ENCODE assay signal across 29 mouse cellular contexts in the genomic region with DNA sequence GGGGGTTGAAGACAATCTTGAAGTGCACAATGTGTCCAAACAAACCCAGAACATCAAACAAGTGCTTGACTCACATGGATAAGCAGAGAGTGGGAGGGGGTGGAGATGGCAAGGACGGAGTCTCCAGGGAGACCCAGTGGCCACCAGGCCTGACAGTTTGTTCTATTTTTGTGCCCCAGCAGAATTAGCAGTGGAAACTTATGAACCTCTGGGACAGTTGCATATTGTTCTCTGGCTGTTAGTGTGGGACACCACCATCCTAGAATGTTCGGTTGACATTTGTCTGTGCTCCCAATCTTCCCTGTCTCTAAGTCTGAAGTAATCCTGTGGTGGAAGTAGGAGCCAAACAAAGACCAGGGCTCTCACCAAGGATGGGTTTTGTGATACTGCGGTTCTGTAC.
DNase-seq lines count a peak whose midpoint lies in the region; ATAC-seq and TF ChIP-seq lines count a peak whose summit lies in the region.
"Had no signal": no experiment of that assay in that cellular context is flagged by ENCODE, and none has a peak within 500 bp of the region (broad histone marks: within the 10 kb centered on the region; RNA-seq: fewer than 3 reads in every experiment).

No protein-coding gene starts in this region.

- dilution Hi-C loops in CH12.LX (cut with MboI; ENCODE audit: extremely low pct_ligation_motif_present, extremely low pct_unique_long_range_greater_than_20kb, low sequenced_read_pairs): no loop called here

- H3K9me3 ChIP-seq in heart, embryonic 10.5 days: no peaks in the 10 kb centered on the region
- H3K9me3 ChIP-seq in heart, embryonic 11.5 days (replicated peaks; ENCODE audit: control insufficient read depth, low read length): no peaks in the 10 kb centered on the region
- H3K9me3 ChIP-seq in liver, embryonic 12.5 days (replicated peaks): no peaks in the 10 kb centered on the region
- no peaks in the 10 kb centered on the region for H3K9me3 ChIP-seq in liver, embryonic 11.5 days (ENCODE audit: control insufficient read depth, low read length)
- no peaks in the 10 kb centered on the region for H3K9me3 ChIP-seq in CH12.LX (replicated peaks; ENCODE audit: low read length)
- H3K9me3 ChIP-seq in liver, postnatal 0 days (ENCODE audit: low read length): no peaks in the 10 kb centered on the region
- H3K9me3 ChIP-seq: embryonic facial prominence, embryonic 10.5 days; embryonic facial prominence, embryonic 13.5 days; forebrain, embryonic 12.5 days; forebrain, embryonic 15.5 days; hindbrain, embryonic 10.5 days; hindbrain, embryonic 13.5 days; intestine, embryonic 15.5 days had no signal

- no peak for TF ChIP-seq POLR2A in CH12.LX (IDR thresholded peaks at IDR 0.05; ENCODE audit: low read depth, low read length)

- no peak for DNase-seq in heart, embryonic 10.5 days (ENCODE audit: low spot score)
- no peak for DNase-seq in liver, embryonic 11.5 days (ENCODE audit: low spot score)
- DNase-seq in CH12.LX (ENCODE audit: extremely low read depth): peak; percentile 49
- DNase-seq in liver, postnatal 0 days: peak; percentile 31
- no peak for DNase-seq in thymus, postnatal 25 days
- DNase-seq: adrenal gland, adult 8-10 months; adrenal gland, postnatal 25 days; cerebellum, adult 11-12 months; cerebellum, adult 8-10 months; cerebellum, postnatal 10 days; cerebellum, postnatal 36 days; embryo, embryonic 11 days; gastrocnemius, postnatal 10 days; gastrocnemius, postnatal 36 days; heart, postnatal 36 days; kidney, adult 11 months had no signal

- no peak for ATAC-seq in heart, embryonic 11.5 days (replicated peaks; ENCODE audit: insufficient number of reproducible peaks, low FRiP score, low TSS enrichment)
- no peak for ATAC-seq in liver, embryonic 12.5 days
- no peak for ATAC-seq in liver, embryonic 11.5 days (replicated peaks; ENCODE audit: low FRiP score)
- peak; percentile 54 for ATAC-seq in liver, postnatal 0 days
- ATAC-seq: activated CD4-positive, CD25-positive, alpha-beta regulatory T cell, adult 4 months; CD4-positive, CD25-positive, alpha-beta regulatory T cell, adult 4 months; forebrain, embryonic 15.5 days; hindbrain, embryonic 16.5 days; intestine, embryonic 15.5 days had no signal

- no peak for TF ChIP-seq RAD21 in CH12.LX (IDR thresholded peaks at IDR 0.05; ENCODE audit: low read depth, low read length)

- TF ChIP-seq CTCF in CH12.LX (conservative IDR thresholded peaks at IDR 0.05 in 1 of 2, IDR thresholded peaks at IDR 0.05 in 1 of 2; ENCODE audit: low read depth in 2 of 2, low read length in 2 of 2): no peak
- TF ChIP-seq CTCF in liver, postnatal 0 days (IDR thresholded peaks at IDR 0.05; ENCODE audit: low read depth): no peak

- H3K4me1 ChIP-seq in heart, embryonic 10.5 days: peaks cover 16% of the 10 kb centered on the region
- H3K4me1 ChIP-seq in heart, embryonic 11.5 days (ENCODE audit: control insufficient read depth, insufficient read depth, low read length): peaks cover 11% of the 10 kb centered on the region
- peaks cover 29% of the 10 kb centered on the region for H3K4me1 ChIP-seq in liver, embryonic 12.5 days
- peaks cover 5% of the 10 kb centered on the region; the same call in 1 of the 2 replicates for H3K4me1 ChIP-seq in liver, embryonic 11.5 days (replicated peaks; ENCODE audit: control insufficient read depth, insufficient read depth, low read length)
- peaks cover 11 to 29% of the 10 kb centered on the region in 2 experiments for H3K4me1 ChIP-seq in CH12.LX (ENCODE audit: control insufficient read depth in 1 of 2, insufficient read depth in 2 of 2)
- H3K4me1 ChIP-seq in liver, postnatal 0 days (ENCODE audit: insufficient read depth): peaks cover 5% of the 10 kb centered on the region; the same call in 1 of the 2 replicates
- H3K4me1 ChIP-seq: hindbrain, embryonic 10.5 days had no signal

- no peaks in the 10 kb centered on the region for H3K79me2 ChIP-seq in CH12.LX (replicated peaks; ENCODE audit: control insufficient read depth, extremely low read depth, insufficient read depth, poor library complexity, severe bottlenecking)

- H3K4me3 ChIP-seq in heart, embryonic 10.5 days: no peak overlapping the region
- H3K4me3 ChIP-seq in heart, embryonic 11.5 days (ENCODE audit: low read depth, low read length): no peak overlapping the region
- no peak overlapping the region for H3K4me3 ChIP-seq in liver, embryonic 12.5 days
- no peak overlapping the region for H3K4me3 ChIP-seq in liver, embryonic 11.5 days (ENCODE audit: low read depth, low read length)
- H3K4me3 ChIP-seq in CH12.LX (replicated peaks in 1 of 3; ENCODE audit: low read depth in 2 of 3, low read length in 2 of 3, poor library complexity in 1 of 3): no peak overlapping the region
- no peak overlapping the region for H3K4me3 ChIP-seq in liver, postnatal 0 days (ENCODE audit: low read depth, low read length)
- H3K4me3 ChIP-seq: embryonic facial prominence, embryonic 10.5 days; embryonic facial prominence, embryonic 13.5 days; erythroblast, embryonic 14.5 days; forebrain, embryonic 12.5 days; forebrain, embryonic 15.5 days; hindbrain, embryonic 10.5 days; hindbrain, embryonic 13.5 days; intestine, embryonic 15.5 days had no signal

- no peaks in the 10 kb centered on the region for H3K27me3 ChIP-seq in heart, embryonic 10.5 days (ENCODE audit: insufficient read depth, poor library complexity, severe bottlenecking)
- H3K27me3 ChIP-seq in heart, embryonic 11.5 days (ENCODE audit: control insufficient read depth, insufficient read depth, low read length): no peaks in the 10 kb centered on the region
- H3K27me3 ChIP-seq in liver, embryonic 12.5 days (replicated peaks): no peaks in the 10 kb centered on the region
- no peaks in the 10 kb centered on the region for H3K27me3 ChIP-seq in liver, embryonic 11.5 days (replicated peaks; ENCODE audit: control insufficient read depth, insufficient read depth, low read length)
- H3K27me3 ChIP-seq in CH12.LX (replicated peaks): no peaks in the 10 kb centered on the region
- H3K27me3 ChIP-seq in liver, postnatal 0 days (ENCODE audit: insufficient read depth, low read length): no peaks in the 10 kb centered on the region
- H3K27me3 ChIP-seq: embryonic facial prominence, embryonic 13.5 days; forebrain, embryonic 12.5 days; forebrain, embryonic 15.5 days; hindbrain, embryonic 13.5 days; intestine, embryonic 15.5 days had no signal

- no peak overlapping the region for H3K9ac ChIP-seq in heart, embryonic 11.5 days (ENCODE audit: low read depth, low read length)
- H3K9ac ChIP-seq in liver, embryonic 12.5 days: no peak overlapping the region
- H3K9ac ChIP-seq in liver, embryonic 11.5 days (ENCODE audit: low read depth, low read length): no peak overlapping the region
- no peak overlapping the region for H3K9ac ChIP-seq in CH12.LX (ENCODE audit: insufficient read depth, low read depth)
- H3K9ac ChIP-seq in liver, postnatal 0 days (replicated peaks): no peak overlapping the region
- H3K9ac ChIP-seq: embryonic facial prominence, embryonic 13.5 days; forebrain, embryonic 12.5 days; forebrain, embryonic 15.5 days; hindbrain, embryonic 13.5 days; intestine, embryonic 15.5 days had no signal

- H3K4me2 ChIP-seq in heart, embryonic 11.5 days: no peak overlapping the region
- H3K4me2 ChIP-seq in liver, embryonic 12.5 days: no peak overlapping the region
- no peak overlapping the region for H3K4me2 ChIP-seq in liver, embryonic 11.5 days
- no peak overlapping the region for H3K4me2 ChIP-seq in CH12.LX (ENCODE audit: insufficient read depth, low read depth, poor library complexity, severe bottlenecking)
- H3K4me2 ChIP-seq in liver, postnatal 0 days (ENCODE audit: low read depth, low read length): no peak overlapping the region
- H3K4me2 ChIP-seq: embryonic facial prominence, embryonic 13.5 days; forebrain, embryonic 12.5 days; forebrain, embryonic 15.5 days; hindbrain, embryonic 13.5 days; intestine, embryonic 15.5 days had no signal

- peak; percentile 50 for TF ChIP-seq EP300 in CH12.LX (IDR thresholded peaks at IDR 0.05; ENCODE audit: low read length)
- no peak for TF ChIP-seq EP300 in liver, postnatal 0 days (IDR thresholded peaks at IDR 0.05; ENCODE audit: low read depth)

- H3K27ac ChIP-seq in heart, embryonic 10.5 days: peak overlapping the region; percentile 49; the same call in 1 of the 2 replicates
- H3K27ac ChIP-seq in heart, embryonic 11.5 days (ENCODE audit: low read depth, low read length): no peak overlapping the region
- peak overlapping the region; percentile 15; the same call in 1 of the 2 replicates for H3K27ac ChIP-seq in liver, embryonic 12.5 days
- H3K27ac ChIP-seq in liver, embryonic 11.5 days (ENCODE audit: low read depth, low read length): no peak overlapping the region
- H3K27ac ChIP-seq in CH12.LX (ENCODE audit: insufficient read depth, low read depth): 0 out of 2 replicates have a peak overlapping the region, but pooled peaks have one; percentile 34
- no peak overlapping the region; the same call in 1 of the 2 replicates for H3K27ac ChIP-seq in liver, postnatal 0 days (ENCODE audit: low read depth)
- H3K27ac ChIP-seq: embryonic facial prominence, embryonic 10.5 days; embryonic facial prominence, embryonic 13.5 days; forebrain, embryonic 12.5 days; forebrain, embryonic 15.5 days; hindbrain, embryonic 10.5 days; hindbrain, embryonic 13.5 days; intestine, embryonic 15.5 days had no signal

- in situ Hi-C loops in CH12.LX (cut with MboI; ENCODE audit: low pct_ligation_motif_present, low pct_unique_long_range_greater_than_20kb, low sequenced_read_pairs): no loop called here

- H3K36me3 ChIP-seq in heart, embryonic 10.5 days: peaks cover 52% of the 10 kb centered on the region
- peaks cover under 1% of the 10 kb centered on the region for H3K36me3 ChIP-seq in heart, embryonic 11.5 days (ENCODE audit: control insufficient read depth, insufficient read depth, low read length)
- H3K36me3 ChIP-seq in liver, embryonic 12.5 days: peaks cover 38% of the 10 kb centered on the region
- peaks cover 5% of the 10 kb centered on the region; the same call in 1 of the 2 replicates for H3K36me3 ChIP-seq in liver, embryonic 11.5 days (ENCODE audit: control insufficient read depth, insufficient read depth, low read length)
- H3K36me3 ChIP-seq in CH12.LX (replicated peaks in 1 of 2; ENCODE audit: control insufficient read depth in 1 of 2, insufficient read depth in 1 of 2, low read length in 1 of 2): peaks cover 27 to 68% of the 10 kb centered on the region in 2 experiments
- H3K36me3 ChIP-seq in liver, postnatal 0 days (replicated peaks; ENCODE audit: insufficient read depth, low read length): peaks cover 18% of the 10 kb centered on the region
- H3K36me3 ChIP-seq: forebrain, embryonic 15.5 days had no signal

- WGBS in heart, embryonic 10.5 days: 68% methylated on average over 3 of the region's 3 CpGs
- 67% methylated on average over 3 of the region's 3 CpGs for WGBS in heart, embryonic 11.5 days (ENCODE audit: insufficient replicate concordance)
- WGBS in liver, embryonic 12.5 days (ENCODE audit: insufficient replicate concordance): 76% methylated on average over 3 of the region's 3 CpGs
- 84% methylated on average over 3 of the region's 3 CpGs for WGBS in liver, embryonic 11.5 days
- WGBS in liver, postnatal 0 days (ENCODE audit: insufficient replicate concordance): 79% methylated on average over 3 of the region's 3 CpGs

TF ChIP-seq in CH12.LX, 34 proteins besides CTCF, POLR2A, EP300 and RAD21 (continues in another document):
- TF ChIP-seq USF1 (IDR thresholded peaks at IDR 0.05; ENCODE audit: low read depth, low read length) (no peak), SMC3 (IDR thresholded peaks at IDR 0.05; ENCODE audit: low read depth, low read length) (no peak), ZC3H11A (IDR thresholded peaks at IDR 0.05; ENCODE audit: low read depth, low read length) (no peak)

Comparison
In these comparisons a context has a peak if more than half of its experiments do, and no peak if none do; other contexts are left out.
1. DNase-seq: peak in CH12.LX (single experiment) and liver, postnatal 0 days (single experiment); none in heart, embryonic 10.5 days (single experiment), liver, embryonic 11.5 days (single experiment) and thymus, postnatal 25 days (single experiment).
2. H3K27ac ChIP-seq: peak in heart, embryonic 10.5 days (single experiment), liver, embryonic 12.5 days (single experiment) and CH12.LX (single experiment); none in heart, embryonic 11.5 days (single experiment), liver, embryonic 11.5 days (single experiment) and liver, postnatal 0 days (single experiment).